Mouse (Mus musculus) lung, postnatal 0 days (tissue): ENCODE results near the gene Padi6.

Source experiments
- CTCF ChIP-seq: IDR thresholded peaks from 2 replicates; pipeline ENCODE4 v1.5.1; 2016; ENCODE audit warnings: antibody characterized with exemption, mild to moderate bottlenecking
- EP300 ChIP-seq: IDR thresholded peaks from 2 replicates; pipeline ENCODE4 v1.6.1; 2016; ENCODE audit warnings: antibody characterized with exemption, mild to moderate bottlenecking, control low read depth

DNA sequence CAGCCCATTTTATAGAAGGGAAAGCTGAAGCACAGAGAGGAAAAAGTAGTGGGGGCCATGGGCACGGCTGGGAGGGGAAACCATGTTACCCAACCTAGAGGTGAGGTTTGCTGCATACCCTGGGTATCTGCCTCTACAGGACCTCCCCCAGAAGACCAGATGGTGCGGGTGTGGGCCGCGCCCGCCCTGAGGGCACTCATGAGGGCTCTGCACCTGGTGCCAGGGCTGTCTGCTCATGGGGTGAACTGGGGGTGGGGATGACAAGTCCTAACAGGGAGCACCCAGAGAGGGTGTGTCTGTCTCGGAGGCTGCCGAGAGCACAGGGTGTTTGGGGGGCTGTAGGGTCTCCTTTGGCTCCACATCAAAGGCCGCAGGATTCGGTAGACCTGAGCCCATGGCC, 32.5 kb upstream of the Padi6 start:
- TF ChIP-seq EP300 (no peak), CTCF (no peak)
